Mouse (Mus musculus) cerebellum, postnatal 4 days (tissue): ENCODE data around the gene Onecut1.

Experiments
- DNase-seq, 2 experiments: peaks; one replicate each; pipeline ENCODE4 v3.0.0; 2022; ENCODE audit warnings: low spot score in 2 of 2, mixed read lengths in 1 of 2

The Onecut1 gene

GRCm38 (mm10) chr9:74911430-74911829 is 49.7 kb downstream of the Onecut1 start:
- DNase-seq: no peak

- no peak for DNase-seq
These were observed 50.2 kb downstream of the Onecut1 start for GRCm38 (mm10) chr9:74911919-74912318.

- DNase-seq: no peak
These were observed 51.1 kb downstream of the Onecut1 start for GRCm38 (mm10) chr9:74912619-74913376.

- DNase-seq: no peak
These were observed 53.9 kb downstream of the Onecut1 start for GRCm38 (mm10) chr9:74915611-74916010.

- no peak for DNase-seq
These were observed 58.7 kb downstream of the Onecut1 start for GRCm38 (mm10) chr9:74920450-74920849.

- no peak for DNase-seq
These were observed 59.7 kb downstream of the Onecut1 start for GRCm38 (mm10) chr9:74921422-74921821.

- no peak for DNase-seq
These were observed 61.2 kb downstream of the Onecut1 start for GRCm38 (mm10) chr9:74922884-74923283.

GRCm38 (mm10) chr9:74923291-74923977 is 61.7 kb downstream of the Onecut1 start:
- DNase-seq: no peak

- no peak for DNase-seq
These were observed 63.6 kb downstream of the Onecut1 start for GRCm38 (mm10) chr9:74925220-74925769.

GRCm38 (mm10) chr9:74929981-74930423 is 68.3 kb downstream of the Onecut1 start:
- DNase-seq: no peak

GRCm38 (mm10) chr9:74930653-74931052 is 68.9 kb downstream of the Onecut1 start:
- DNase-seq: no peak

- no peak for DNase-seq
These were observed 73.6 kb downstream of the Onecut1 start for GRCm38 (mm10) chr9:74935289-74935688.

GRCm38 (mm10) chr9:74937761-74938160 is 76.0 kb downstream of the Onecut1 start:
- DNase-seq: no peak

- no peak for DNase-seq
These were observed 77.2 kb downstream of the Onecut1 start for GRCm38 (mm10) chr9:74938670-74939534.
